Mouse (Mus musculus): ENCODE data around the gene Efna2. TPM values are rescaled to one million over a fixed set of nuclear protein-coding genes. Genes with fewer than 3 reads are reported as not detected.

The Efna2 gene
- polyA plus RNA-seq, 1 experiment from 2014 or later = 30.9 TPM

DNA sequence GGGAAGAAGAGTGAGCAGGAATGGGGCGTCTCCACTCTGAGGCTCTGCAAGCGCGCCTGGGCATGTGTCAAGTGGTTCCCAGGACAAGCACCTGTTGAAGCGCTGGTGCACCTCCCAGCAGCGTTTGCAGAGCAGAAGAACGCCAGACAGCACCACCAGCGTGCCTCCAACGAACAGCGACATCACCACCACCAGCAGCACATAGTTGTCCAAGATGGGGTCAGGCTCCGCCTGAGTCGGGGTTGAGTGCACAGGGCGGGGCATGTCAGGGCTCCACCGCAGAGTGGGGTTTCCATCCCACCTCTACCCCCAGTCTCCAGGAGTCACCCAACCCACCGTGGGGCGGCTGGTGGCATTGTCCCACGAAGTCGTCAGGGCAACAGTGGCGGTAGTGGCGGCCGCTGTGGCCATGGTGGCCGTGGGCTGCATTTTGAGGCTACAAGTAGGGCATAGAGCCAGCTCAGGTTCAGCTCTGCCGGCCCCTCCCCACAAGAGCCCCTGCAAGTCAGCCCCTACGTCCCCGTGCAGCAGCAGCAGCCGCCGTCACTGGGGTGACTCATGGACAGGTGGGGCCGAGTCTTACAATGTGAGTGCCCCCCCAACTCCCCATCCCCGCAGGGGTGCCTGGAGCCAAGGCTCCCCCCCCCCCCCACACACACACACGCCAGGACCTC is 42.2 kb upstream of the Efna2 start:
- peaks cover 55% of the 10 kb centered on the region for H3K4me1 ChIP-seq
- ATAC-seq (ENCODE audit: insufficient number of reproducible peaks, low FRiP score, low TSS enrichment, low read depth) = no peak
- H3K27me3 ChIP-seq = peaks cover 13% of the 10 kb centered on the region
- no peaks in the 10 kb centered on the region for H3K9me3 ChIP-seq (replicated peaks)
- H3K4me2 ChIP-seq (replicated peaks) = peak overlapping the region; percentile 85
- H3K27ac ChIP-seq (replicated peaks) = peak overlapping the region; percentile 79; the same call in 1 of the 2 replicates
- peaks cover 32% of the 10 kb centered on the region for H3K36me3 ChIP-seq
- WGBS = 5% methylated on average over 29 of the region's 29 CpGs
- H3K4me3 ChIP-seq (replicated peaks) = peak overlapping the region; percentile 61
- 0 out of 2 replicates have a peak overlapping the region, but pooled peaks have one; percentile 15 for H3K9ac ChIP-seq

DNA sequence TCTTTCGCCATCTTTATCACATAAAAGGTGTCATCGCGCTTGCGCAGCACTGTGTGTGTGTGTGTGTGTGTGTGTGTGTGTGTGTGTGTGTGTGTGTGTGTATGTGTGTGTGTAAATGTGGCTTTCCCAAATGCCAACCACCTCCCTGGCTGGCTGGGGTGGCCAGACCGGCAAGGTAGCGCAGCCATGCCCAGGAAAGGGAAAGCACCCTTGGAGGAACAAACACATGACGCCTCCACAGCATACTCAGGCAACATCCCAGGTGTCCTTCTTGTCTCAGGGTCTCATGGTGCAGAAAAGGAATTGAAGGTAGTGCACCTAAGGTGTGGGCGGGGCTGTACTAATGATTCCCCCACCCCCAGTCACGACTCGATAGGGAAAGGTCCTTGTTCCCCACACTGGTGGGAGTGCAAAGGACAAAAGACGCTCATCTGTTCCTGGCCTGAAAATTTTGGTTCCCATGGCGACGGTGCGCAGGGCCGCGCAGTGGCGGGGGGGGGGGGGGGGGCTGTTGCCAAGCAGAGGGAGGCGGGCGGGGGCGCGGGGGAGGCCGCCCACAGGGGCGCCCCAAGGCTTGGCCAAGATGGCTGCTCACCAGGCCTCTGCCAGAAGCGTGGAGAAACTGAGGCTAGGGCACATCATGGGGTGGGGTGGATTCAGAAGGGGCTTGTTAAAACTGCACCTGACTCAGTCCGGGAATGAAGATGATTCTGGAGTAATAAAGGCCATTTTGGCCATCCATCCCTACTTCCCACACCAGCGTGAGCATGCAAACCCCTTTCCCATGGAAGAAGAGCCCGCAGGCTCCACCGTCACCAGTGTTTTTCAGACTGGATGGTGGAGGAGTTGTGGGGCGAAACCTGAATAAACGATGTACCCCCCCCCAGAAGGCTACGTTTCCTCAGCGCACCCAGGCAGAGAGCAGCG is 41.4 kb upstream of the Efna2 start:
- H3K27ac ChIP-seq (replicated peaks) = peak overlapping the region; percentile 79
- 2% methylated on average over 33 of the region's 33 CpGs for WGBS
- peaks cover 59% of the 10 kb centered on the region for H3K4me1 ChIP-seq
- peak overlapping the region; percentile 62 for H3K9ac ChIP-seq
- H3K4me3 ChIP-seq (replicated peaks) = peak overlapping the region; percentile 61
- peaks cover 13% of the 10 kb centered on the region for H3K27me3 ChIP-seq
- H3K9me3 ChIP-seq (replicated peaks) = no peaks in the 10 kb centered on the region
- H3K36me3 ChIP-seq = peaks cover 25% of the 10 kb centered on the region
- H3K4me2 ChIP-seq (replicated peaks) = peak overlapping the region; percentile 85
- no peak for ATAC-seq (ENCODE audit: insufficient number of reproducible peaks, low FRiP score, low TSS enrichment, low read depth)

DNA sequence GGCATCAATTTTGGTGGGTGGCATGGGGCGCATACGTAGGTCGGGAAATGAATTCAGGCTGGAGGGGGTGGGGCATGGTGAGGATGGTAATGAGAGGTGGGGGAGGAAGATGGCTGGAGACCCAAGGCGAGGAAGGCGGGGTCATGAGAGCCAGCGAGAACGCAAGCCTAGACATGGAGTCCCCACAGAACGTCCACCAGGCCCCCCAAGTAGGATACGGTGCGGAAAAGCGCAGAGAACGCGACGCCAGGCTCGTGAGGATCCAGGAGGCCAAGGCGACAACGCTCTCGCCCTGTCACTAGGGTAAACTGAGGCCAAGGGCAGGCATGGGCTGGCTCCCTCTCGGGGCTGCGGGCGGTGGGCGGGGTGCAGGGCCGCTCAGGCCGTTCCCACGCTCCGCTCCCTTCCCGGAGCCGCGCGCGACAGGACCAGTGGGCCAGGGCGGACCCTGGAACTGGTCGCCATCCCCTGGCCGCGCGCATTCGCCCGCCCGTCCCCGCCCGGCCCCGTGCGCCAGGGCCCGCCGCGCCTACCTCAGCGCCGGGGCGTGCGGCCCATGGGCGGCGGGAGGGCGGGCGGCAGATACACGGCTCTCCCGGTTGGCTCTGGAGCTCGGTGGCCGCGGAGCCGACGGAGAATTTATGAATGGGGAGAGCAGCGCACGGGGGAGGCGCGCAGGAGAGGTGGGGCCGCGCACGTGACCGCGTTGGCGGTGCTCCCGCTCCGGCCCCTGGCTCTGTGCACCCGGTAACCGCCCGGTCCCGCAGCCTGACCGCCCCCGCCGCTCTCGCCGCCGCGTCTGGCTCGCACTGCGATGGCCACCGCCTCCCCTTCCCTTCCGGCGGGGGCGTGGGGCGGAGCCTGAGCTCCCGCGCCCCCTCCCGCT is 40.5 kb upstream of the Efna2 start, which contains the start of gene Atp5d:
Gene Atp5d, plus strand, starts transcription at position 80 of the 886 bp plus-strand sequence.
- H3K9me3 ChIP-seq (replicated peaks) = no peaks in the 10 kb centered on the region
- peak within 1 kb of the TSS; percentile 85 for H3K4me2 ChIP-seq (replicated peaks)
- peaks cover 13% of the 10 kb centered on the region for H3K27me3 ChIP-seq
- WGBS = under 1% methylated on average over 87 of the region's 94 CpGs
- peak within 1 kb of the TSS; percentile 62 for H3K9ac ChIP-seq
- peak within 1 kb of the TSS; percentile 79 for H3K27ac ChIP-seq (replicated peaks)
- peak within 1 kb of the TSS; percentile 61 for H3K4me3 ChIP-seq (replicated peaks)
- ATAC-seq (ENCODE audit: insufficient number of reproducible peaks, low FRiP score, low TSS enrichment, low read depth) = no peak
- H3K4me1 ChIP-seq = peaks cover 60% of the 10 kb centered on the region
- H3K36me3 ChIP-seq = peaks cover 28% of the 10 kb centered on the region

DNA sequence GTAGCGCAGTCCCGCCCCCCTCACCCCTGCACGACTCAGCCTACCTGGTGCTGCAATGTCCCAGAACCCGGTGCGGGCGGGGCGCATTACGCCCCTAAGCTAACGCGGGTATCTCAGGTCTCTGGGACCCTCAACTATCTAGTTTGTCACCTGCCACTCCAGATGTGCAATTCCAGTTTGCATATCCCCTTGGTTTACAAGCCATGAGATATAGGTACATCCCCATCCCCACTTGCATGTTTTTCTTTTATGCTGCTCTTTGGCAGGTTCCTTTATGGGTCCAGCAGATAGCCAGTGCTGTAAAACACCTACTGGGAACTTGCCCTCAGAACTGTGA is 39.9 kb upstream of the Efna2 start:
- H3K9me3 ChIP-seq (replicated peaks) = no peaks in the 10 kb centered on the region
- H3K4me2 ChIP-seq (replicated peaks) = peak overlapping the region; percentile 85
- H3K9ac ChIP-seq = peak overlapping the region; percentile 62
- peaks cover 13% of the 10 kb centered on the region for H3K27me3 ChIP-seq
- H3K4me3 ChIP-seq (replicated peaks) = peak overlapping the region; percentile 61
- no peak for ATAC-seq (ENCODE audit: insufficient number of reproducible peaks, low FRiP score, low TSS enrichment, low read depth)
- H3K36me3 ChIP-seq = peaks cover 29% of the 10 kb centered on the region
- WGBS = 0% methylated on average over 10 of the region's 10 CpGs
- peak overlapping the region; percentile 79; the same call in 1 of the 2 replicates for H3K27ac ChIP-seq (replicated peaks)
- peaks cover 66% of the 10 kb centered on the region for H3K4me1 ChIP-seq

DNA sequence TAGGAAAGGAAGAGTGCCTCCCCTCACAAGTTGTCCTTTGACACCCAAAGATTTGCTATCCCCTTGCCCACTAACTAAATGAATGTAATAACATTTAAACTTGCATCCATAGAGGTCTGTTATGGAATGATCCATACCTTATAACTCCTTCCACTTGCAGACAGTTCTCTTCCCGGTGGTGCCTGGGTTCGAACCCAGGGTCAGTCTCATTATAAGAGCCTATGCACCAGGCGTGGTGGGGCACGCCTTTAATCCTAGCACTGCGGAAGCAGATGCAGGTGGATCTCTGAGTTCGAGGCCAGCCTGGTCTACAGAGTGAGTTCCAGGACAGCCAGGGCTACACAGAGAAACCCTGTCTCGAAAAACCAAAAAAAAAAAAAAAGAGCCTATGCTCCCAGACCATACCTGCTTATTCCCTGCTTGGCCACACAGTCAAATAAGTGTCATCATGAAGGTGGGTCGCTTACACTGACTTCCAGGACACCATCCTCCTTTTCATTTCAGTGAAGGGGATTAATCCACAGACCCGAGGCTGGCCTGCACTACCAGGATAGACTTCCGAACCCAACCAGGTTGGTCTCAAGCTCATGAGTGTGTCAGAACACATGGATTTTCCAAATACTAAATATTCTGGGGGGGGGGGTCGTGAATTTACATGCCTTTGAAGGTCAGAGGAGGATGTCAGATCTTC is 39.2 kb upstream of the Efna2 start:
- peaks cover 13% of the 10 kb centered on the region for H3K27me3 ChIP-seq
- H3K4me1 ChIP-seq = peaks cover 70% of the 10 kb centered on the region
- H3K9ac ChIP-seq = no peak overlapping the region
- H3K36me3 ChIP-seq = peaks cover 29% of the 10 kb centered on the region
- H3K27ac ChIP-seq (replicated peaks) = 0 out of 2 replicates have a peak overlapping the region, but pooled peaks have one; percentile 90
- WGBS = 73% methylated on average over 11 of the region's 11 CpGs
- ATAC-seq (ENCODE audit: insufficient number of reproducible peaks, low FRiP score, low TSS enrichment, low read depth) = no peak
- H3K9me3 ChIP-seq (replicated peaks) = no peaks in the 10 kb centered on the region
- no peak overlapping the region for H3K4me3 ChIP-seq (replicated peaks)
- H3K4me2 ChIP-seq (replicated peaks) = no peak overlapping the region

DNA sequence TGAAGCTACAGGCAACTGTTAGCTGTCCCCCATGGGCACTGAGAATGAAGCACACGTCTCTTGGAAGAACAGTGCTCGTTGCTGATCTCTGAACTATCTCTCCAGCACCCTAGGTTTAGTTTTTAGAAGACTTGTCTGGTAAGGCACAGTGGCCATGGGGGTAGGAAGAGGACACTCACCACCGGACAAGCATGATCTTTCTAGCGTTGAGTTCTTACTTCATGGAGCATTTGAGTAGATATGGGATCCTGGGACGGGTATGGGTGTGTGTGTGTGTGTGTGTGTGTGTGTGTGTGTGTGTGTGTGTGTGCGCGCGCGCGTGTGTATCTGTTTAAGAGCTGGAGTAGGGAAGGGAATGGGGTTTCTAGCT is 38.6 kb upstream of the Efna2 start, which contains the start of gene Cbarp:
Gene Cbarp, minus strand, starts transcription at position 170 of the 370 bp plus-strand sequence.
- H3K9me3 ChIP-seq (replicated peaks) = no peaks in the 10 kb centered on the region
- peaks cover 75% of the 10 kb centered on the region for H3K4me1 ChIP-seq
- 71% methylated on average over 10 of the region's 10 CpGs for WGBS
- H3K27me3 ChIP-seq = peaks cover 13% of the 10 kb centered on the region
- H3K36me3 ChIP-seq = peaks cover 28% of the 10 kb centered on the region
- ATAC-seq (ENCODE audit: insufficient number of reproducible peaks, low FRiP score, low TSS enrichment, low read depth) = no peak
- peak within 1 kb of the TSS; percentile 79 for H3K4me3 ChIP-seq (replicated peaks)
- H3K4me2 ChIP-seq (replicated peaks) = peak within 1 kb of the TSS; percentile 85
- peak within 1 kb of the TSS; percentile 90 for H3K27ac ChIP-seq (replicated peaks)
- peak within 1 kb of the TSS; percentile 31; the same call in 1 of the 2 replicates for H3K9ac ChIP-seq

DNA sequence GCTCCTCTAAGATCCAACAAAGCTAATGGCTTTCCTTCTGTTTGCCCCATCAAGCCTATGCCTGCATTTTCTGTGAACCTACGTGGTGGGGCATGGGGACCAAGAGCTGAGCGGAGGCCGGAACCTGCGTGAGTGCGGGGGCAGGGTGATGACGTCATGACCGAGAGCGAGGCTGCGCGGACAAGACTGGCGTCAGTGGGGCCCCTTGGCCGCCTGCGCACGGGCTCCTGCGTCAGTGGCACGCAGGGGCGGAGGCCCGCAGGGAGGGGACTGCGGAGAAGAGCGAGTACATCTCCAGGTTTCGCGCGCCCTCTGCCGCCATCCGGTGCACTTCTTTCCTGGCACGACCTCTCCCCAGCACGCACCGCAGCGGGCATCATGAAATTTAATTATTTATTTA is 38.0 kb upstream of the Efna2 start:
- Histone ChIP-seq H3K9ac (peak overlapping the region; percentile 31; the same call in 1 of the 2 replicates), H3K36me3 (peaks cover 23% of the 10 kb centered on the region), H3K4me1 (peaks cover 80% of the 10 kb centered on the region), H3K4me2 (replicated peaks) (peak overlapping the region; percentile 74), H3K27ac (replicated peaks) (peak overlapping the region; percentile 90), H3K27me3 (peaks cover 13% of the 10 kb centered on the region), H3K4me3 (replicated peaks) (peak overlapping the region; percentile 79), H3K9me3 (replicated peaks) (no peaks in the 10 kb centered on the region)
- peak; percentile 71 for ATAC-seq (ENCODE audit: insufficient number of reproducible peaks, low FRiP score, low TSS enrichment, low read depth)
- under 1% methylated on average over 29 of the region's 29 CpGs for WGBS

DNA sequence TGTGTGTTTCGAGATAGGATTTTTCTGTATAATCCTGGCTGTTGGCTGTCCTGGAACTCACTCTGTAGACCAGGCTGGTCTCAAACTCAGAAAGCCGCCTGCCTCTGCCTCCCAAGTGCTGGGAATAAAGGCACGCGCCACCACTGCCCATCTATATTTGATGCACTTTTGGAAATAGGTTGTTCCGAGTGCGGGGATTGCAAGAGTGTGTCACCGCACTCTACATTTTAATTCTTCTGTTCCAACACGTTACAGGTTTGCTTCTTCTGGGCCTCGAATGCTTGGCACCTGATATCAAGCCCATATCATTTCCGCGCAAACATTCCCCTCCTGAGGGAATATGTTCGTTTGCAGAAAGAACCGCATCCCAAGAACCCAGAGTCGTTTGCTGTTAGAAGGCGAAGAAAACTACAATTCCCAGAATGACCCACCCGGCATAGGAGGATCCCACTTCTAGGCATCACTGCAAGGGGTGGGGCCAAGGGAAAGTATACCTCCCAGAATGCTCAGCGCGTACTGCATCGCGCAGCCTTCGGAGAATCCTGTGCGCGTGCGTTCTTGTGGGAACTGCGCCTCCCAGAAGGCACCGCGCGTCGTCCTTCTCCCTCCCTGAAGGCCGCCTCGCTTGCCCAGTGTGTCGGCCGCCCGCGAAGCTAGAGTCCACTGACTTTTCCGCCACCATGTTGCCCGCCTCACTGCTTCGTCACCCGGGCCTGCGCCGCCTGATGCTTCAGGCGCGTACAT is 37.3 kb upstream of the Efna2 start:
- peaks cover 23% of the 10 kb centered on the region for H3K36me3 ChIP-seq
- peak overlapping the region; percentile 90 for H3K27ac ChIP-seq (replicated peaks)
- no peaks in the 10 kb centered on the region for H3K9me3 ChIP-seq (replicated peaks)
- peak overlapping the region; percentile 74 for H3K4me2 ChIP-seq (replicated peaks)
- peak overlapping the region; percentile 79 for H3K4me3 ChIP-seq (replicated peaks)
- peak; percentile 86 for ATAC-seq (ENCODE audit: insufficient number of reproducible peaks, low FRiP score, low TSS enrichment, low read depth)
- peaks cover 80% of the 10 kb centered on the region for H3K4me1 ChIP-seq
- under 1% methylated on average over 43 of the region's 43 CpGs for WGBS
- peaks cover 8% of the 10 kb centered on the region for H3K27me3 ChIP-seq
- peak overlapping the region; percentile 83 for H3K9ac ChIP-seq

DNA sequence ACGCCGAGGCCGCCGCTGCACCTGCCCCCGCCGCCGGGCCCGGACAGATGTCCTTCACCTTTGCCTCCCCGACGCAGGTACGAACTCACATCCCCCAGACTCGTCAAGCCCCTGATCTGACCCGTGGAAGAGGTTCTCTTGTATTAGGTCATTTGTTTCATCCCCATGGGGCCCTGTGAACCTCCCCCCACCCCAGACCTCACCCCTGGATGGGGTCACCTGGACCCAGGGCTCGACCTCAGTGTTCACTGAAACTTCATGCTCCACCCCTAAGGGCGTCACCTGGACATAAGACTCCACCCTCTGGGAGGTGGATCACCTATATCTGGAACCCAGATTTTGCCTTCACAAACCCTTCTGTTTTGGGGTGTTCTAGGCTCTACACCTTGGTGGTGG is 36.8 kb upstream of the Efna2 start:
- Histone ChIP-seq H3K36me3 (peaks cover 23% of the 10 kb centered on the region), H3K4me3 (replicated peaks) (peak overlapping the region; percentile 79), H3K9ac (peak overlapping the region; percentile 83), H3K9me3 (replicated peaks) (no peaks in the 10 kb centered on the region), H3K4me2 (replicated peaks) (peak overlapping the region; percentile 74), H3K27ac (replicated peaks) (peak overlapping the region; percentile 90), H3K4me1 (peaks cover 80% of the 10 kb centered on the region), H3K27me3 (peaks cover 5% of the 10 kb centered on the region; the same call in 1 of the 2 replicates)
- no peak for ATAC-seq (ENCODE audit: insufficient number of reproducible peaks, low FRiP score, low TSS enrichment, low read depth)
- under 1% methylated on average over 15 of the region's 15 CpGs for WGBS

All from embryonic facial prominence, embryonic 15.5 days (tissue).